Mouse (Mus musculus): Measurements from ENCODE around the gene Msh5. TPM values are rescaled to one million over a fixed set of nuclear protein-coding genes. Genes with fewer than 3 reads are reported as not detected.

The Msh5 gene
- polyA plus RNA-seq, 3 experiments from 2014 or later = 1.3 to 1.4 (median 1.4) TPM

DNA sequence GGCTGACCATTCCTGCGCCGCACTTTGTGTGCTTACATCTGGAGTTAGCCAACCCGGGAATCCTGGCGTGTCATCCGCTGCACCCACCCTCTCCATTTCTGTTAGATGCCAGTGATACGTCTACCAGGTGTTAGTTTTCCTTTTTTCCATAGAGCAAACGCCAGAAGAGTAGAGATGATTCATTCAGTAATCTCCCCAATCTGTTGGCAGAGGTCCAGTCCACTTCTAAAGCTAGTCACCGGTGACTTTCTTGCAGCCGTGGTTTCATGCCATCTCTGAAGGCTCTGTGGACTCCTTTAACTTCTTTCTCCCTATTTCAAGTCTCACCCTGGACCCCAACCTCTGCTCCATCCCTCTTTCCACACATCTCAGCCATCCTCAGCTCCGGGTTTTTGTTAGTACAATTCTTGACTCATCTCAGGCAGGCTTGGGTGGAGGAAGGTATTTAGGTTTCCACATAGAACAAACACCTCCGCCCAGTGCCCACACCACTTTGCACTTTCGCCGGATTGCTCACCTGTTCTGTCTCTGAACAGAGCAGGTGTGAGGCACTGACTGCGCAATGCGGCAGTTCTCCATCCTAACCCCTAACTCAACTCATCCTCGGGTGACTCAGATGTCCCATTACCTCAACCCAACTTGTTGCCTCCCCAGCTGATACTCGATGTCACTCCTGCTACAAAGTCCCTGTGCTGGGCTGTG lies 21.8 kb upstream of the Msh5 start:
- ATAC-seq = no peak

DNA sequence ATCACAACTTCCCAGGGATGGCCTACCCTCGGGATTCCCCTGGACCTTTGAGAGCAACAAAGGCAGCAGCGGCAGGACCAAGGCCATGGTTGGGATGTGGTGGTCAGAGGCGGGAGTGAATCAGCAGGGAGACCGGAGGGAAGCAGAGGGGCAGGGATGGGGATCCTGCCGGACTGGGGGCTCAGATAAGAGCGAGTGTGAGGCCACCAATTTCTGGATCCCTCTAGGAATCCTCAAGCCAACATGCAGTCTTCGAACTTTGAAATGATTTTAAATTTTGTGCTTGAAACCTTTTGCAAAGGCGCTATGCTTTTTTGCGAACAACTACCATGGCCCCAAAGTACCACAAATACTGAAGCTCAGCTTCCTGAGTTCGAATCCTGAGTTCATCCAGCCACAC lies 19.5 kb upstream of the Msh5 start, which contains the start of gene Mpig6b:
TSS of gene Mpig6b (minus strand) at position 101 of the 400 bp plus-strand sequence.
- ATAC-seq = no peak

DNA sequence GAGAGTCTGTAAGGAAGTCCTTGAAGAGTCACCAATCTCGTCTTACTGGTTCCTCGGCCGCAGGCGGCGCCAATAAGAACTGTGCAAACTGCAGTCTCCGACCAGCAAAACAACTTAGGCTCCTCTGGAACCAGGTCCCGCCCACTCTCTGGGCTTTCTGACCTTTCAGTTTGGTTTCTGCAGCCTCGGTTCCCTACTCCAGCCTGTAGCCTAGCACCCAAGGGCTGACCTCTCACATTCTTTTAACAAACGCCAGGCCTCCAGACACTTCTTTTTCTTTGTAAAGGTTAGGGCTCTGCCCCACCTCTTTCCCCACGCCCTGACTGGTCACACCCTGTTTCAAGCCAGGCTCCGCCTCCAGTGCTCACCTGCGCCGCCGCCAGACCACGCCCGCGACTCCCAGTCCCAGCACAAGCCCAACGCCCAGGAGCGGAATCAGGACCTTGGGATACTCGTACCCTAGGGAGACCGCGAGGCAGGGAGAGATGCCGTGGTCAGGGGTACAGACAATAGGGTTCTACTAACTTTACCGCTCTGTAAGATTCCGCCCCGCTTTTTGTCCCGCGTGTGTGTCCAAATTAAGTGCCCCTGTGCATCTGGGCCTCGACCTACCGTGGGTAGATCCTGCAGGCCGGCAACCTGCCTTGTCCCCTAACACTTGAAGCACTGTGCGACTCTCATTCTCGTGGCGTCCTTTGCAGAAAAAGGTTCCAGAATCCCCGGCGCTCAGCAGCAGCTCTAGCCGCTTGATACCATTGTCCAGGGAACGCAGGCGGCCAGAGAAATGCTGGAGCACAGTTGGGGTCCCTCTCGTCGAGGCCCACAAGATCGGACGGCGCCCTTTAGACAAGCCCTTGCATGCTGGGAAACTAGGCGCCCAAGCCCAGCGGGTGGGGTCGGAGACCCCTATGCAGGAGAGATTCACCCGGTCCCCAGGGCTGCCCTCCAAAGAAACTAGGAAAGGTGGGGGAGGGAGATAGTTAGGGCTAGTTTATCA lies 18.7 kb upstream of the Msh5 start, which contains the start of gene Ly6g6c:
TSS of gene Ly6g6c (plus strand) at position 438 of the 997 bp plus-strand sequence.
- ATAC-seq = no peak

DNA sequence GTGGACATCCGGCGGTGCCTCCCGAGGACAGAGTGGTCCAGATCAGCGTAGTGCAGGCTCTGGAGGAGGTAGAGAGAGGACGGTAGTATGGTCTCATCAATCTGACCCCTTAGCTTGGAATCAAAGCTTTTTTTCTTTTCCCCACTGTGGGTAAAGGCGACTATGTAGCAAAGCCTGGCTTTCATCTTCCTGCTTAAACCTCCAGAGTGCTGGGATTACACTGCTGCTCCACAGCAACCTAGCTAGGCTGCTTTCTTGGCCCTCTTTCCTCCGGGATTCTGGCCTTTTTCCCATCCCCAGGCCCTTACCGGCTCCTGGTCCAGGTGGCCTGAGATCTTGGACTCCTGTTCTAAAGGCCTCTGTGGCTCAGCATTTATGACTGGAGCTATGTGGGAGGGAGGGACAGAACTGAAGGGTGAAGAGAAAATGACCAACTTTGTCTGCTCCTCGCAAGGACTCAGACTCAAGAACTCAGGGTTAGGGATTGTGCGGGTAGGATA lies 17.9 kb upstream of the Msh5 start:
- no peak for ATAC-seq

DNA sequence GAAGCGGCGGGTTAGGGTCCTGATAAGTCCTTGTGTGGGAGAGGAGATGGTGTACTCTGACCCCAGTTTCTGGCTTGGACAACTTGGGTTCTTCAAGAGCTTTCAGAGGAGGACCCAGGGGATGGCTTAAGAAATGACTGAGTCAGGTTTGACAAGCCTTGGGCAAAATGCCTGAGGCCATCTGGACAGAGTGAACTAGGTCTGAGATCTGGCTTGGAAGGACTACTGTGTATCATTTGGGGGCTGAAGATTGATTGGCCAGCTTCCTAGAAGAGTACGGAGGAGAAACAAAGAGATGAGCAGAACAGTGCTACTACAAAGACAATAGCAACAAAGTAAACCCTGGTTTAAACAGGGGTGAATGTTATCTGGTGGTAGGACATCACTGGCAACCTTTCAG lies 16.9 kb upstream of the Msh5 start:
- no peak for ATAC-seq

DNA sequence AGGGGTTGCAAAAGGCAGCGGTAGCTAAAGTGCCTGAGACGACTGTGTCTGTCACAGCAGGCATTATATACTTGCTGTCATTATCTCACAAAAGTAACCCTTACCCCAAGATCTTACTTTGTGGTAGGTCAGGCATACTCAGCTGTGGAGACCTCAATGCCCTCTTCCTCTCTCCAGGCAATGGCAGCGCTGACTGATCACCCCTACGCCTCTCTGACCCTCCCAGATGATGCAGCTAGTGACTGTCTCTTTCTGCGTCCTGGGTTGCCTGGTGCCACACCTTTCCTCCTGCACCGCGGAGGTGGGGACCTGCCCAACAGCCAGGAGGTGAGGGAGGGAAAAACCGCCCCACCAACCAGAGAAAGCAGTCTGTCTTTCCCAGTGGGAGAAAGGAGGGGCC lies 14.8 kb upstream of the Msh5 start:
- no peak for ATAC-seq

DNA sequence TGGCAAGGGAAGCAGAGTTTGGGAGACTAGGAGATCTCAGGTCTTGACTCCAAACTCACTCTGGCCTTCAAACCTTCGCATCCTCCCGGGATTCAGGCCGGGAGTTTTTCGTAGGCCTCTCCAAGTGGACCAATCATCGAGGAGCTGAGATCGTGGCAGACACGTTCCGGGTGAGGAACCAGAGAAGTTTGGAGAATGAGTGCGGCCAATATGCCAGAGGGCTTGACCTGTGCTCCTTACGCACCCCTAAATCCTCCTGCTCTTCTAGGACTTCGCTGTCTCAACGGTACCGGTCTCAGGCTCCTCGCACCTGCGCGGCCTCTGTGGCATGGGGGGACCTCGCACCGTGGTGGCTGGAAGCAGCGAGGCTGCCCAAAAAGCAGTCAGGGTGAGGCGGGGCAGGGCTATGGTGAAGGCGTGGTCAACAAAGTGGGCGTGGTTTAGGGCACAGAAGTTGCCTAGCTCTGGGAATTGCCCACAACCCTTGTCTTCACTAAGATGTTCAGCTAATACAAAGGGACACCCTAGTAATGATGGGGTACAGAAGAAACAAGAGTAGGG lies 14.3 kb upstream of the Msh5 start:
- no peak for ATAC-seq

DNA sequence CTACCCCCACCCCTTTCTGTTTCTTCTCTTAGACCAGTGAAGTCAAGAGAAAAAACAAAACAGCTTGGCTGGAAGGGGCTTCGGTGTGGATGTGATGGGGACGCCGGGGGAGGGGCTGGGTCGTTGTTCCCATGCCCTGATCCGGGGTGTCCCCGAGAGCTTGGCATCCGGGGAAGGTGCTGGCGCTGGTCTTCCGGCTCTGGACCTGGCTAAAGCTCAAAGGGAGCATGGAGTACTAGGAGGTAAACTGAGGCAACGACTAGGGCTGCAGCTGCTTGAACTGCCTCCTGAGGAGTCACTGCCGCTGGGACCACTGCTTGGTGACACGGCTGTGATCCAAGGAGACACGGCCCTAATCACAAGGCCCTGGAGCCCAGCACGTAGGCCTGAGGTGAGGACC lies 13.5 kb upstream of the Msh5 start:
- no peak for ATAC-seq

DNA sequence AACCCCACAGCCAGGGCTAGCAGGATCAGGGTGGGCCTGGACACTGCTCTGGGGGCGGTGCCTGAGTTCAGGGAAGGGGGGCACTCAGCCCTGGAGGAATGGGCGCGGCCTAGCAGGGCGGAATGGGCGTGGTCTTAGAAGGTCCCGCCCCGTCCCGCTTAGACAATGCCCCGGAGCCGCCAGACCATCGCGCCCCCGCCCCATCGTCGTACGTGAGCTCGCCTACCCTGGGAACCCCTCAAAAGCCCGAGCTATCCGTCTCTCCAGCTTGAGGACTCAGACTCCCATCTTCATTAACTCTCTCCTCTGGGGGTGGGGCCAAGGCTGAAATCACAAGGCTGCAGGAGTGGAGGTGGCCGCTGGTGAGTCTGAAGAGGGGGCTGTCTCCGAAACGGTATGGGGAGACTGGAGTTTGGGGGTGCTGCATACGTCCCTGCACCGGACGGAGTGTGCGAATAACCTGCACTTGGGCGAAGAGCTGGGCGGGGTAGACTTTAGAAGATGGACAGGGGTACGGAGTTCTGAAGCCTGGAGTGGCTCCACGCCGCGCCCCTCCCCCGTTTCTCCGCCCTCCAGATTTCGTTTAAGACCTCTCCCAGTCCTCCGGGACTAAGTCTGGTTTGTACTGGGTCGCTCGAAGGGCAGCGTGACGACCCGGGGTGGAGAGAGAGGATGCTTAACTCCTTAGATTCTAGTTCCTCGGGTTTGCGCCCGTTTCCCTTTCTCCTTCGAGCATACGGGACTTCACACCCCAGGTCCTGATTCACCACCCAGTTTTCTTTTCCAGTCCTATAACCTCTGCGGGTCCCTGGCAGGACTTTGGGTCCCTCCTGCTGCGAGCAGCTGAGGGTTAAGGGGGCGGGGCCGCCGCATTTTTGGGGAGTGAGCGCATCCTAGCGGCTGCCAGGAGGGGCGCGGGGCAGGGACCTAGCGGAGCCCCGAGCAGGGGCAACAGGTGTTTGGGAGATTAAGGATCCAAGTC lies 12.7 kb upstream of the Msh5 start, which contains the start of gene Ddah2:
TSS of gene Ddah2 (plus strand) at position 125 of the 982 bp plus-strand sequence.
- peak; percentile 87 for ATAC-seq

DNA sequence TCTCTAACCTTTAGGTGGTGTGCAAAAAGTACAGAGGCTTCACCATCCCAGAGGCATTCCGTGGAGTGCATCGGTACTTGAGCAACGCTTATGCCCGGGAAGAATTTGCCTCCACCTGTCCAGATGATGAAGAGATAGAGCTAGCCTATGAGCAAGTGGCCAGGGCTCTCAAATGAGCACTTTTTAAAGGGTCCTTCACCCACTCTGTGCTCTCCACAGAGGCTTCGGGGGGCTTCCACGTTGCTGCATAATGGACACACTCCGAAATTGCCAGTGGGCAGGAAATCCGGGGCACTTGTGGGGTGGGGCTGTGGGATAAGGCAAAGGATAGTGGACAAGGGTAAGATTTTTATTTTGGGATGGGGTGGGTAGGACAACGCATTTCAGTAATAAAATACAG lies 11.8 kb upstream of the Msh5 start:
- ATAC-seq = no peak

DNA sequence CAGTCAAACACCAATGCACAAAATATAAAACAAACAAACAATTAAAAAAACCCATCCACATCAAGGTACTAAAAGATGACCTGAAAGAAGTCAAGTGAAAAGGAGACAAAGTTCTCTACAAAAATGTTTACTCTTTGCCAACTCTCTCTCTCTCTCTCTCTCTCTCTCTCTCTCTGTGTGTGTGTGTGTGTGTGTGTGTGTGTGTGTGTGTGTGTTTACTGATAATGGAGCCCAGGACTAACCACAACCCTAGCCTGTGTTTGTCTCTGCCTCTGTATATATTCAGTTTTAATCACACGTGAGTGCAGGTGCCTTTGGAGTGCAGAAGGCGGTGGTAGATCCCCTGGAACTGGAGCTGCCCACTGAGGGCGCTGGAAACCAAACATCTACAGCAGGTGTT lies 10.5 kb upstream of the Msh5 start:
- ATAC-seq = no peak

DNA sequence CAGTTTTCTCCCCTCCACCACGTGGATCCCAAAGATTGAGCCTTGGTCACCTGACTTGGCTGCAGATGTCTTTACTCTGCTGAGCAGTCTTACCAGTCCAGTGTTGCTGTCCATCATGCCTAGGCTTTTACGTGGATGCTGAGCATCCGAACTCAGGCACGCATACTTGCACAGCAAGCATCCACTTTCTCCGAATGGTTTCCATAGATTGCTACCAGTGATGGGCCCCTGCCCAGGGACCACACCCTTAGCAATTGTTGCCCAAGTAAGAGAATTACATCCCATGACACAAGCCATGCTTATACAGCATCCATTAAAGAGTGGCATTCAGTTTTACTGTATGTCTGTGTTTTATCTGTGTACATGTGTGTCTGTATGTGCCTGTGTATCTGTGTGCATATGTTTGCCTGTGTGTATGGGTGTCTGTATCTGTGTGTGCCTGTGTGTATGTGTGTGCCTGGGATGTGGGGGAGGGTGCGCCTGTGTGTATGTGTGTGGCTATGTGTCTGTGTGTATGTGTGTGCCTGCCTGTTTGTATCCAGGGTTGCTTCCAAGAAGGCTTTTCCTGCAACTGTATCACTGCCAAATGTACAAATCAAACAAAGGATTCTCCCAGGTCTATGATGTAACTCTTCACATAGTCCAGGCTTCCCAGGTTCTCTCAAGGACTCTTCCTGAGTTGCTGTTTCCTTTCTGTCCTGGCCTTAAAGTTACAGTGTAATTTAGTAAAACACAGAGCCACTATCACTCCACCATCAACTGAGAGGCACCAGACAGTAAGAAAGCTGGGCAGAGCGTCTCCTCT lies 9.3 kb upstream of the Msh5 start:
- ATAC-seq = no peak

DNA sequence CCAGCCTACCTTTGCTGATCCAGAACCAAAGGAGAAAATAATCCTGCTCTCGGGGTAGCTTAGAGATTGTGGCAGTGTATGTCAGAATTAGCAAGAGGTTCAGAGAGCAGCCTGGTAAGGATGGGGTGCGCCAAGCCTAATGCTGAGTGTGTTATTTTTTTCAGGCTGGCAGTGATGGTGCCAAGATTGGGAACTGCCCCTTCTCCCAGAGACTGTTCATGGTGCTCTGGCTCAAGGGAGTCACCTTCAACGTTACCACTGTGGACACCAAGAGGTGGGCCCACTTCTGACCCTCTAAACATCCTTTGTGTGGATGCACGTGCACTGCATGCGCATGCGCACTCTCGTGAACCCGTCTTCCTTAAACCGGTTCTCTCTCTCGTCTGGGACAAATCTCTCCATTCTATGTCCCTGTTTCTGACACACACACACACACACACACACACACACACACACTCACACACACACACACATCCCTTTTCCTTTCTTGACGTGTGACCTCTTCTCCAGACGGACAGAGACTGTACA lies 5.8 kb upstream of the Msh5 start:
- ATAC-seq = no peak

DNA sequence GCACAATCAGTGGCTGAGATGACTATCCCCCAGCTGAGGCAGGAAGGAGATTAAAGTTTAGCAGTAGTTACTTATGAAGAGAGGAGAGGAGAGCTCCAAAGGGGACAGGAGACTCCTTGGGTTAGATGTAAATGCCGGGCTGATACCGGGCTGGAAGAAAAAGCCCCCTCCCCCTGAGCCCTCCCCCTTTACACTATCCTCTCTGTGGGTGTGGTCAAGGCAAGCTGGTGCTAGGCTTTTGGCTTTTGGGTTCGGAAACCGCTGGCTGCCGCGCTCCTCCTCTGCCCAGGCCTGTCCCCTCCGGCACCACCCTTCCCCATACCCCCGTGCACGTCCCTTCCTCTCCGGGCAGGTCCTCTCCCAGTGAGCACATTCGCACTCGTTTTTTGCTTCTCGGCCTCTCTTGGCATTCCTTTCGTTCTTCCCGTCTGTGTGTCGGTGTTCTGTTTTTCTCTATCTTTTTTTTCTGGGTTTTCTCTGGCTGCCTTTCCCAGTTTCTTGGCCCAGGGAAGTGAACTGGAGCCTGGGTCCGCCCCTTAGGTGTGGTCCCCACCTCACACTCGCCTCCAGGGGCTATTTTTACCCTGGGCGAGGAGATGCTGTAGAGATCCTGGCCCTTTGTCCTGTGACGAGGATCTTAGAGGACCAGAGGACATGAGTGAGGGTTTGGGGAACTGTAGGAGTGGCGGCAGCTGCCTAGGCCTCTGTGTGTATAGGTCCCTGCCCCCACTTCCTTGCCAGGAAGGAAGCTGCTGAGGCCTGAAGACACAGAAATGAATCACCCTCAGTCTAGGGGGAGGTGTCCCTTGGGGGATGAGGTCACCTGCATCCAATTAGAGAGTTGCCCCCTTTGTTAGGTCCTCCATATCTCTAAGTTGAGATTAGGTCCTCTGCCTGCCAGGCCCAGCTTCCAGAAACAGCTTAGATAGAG lies 4.9 kb upstream of the Msh5 start:
- ATAC-seq = peak; percentile 82

DNA sequence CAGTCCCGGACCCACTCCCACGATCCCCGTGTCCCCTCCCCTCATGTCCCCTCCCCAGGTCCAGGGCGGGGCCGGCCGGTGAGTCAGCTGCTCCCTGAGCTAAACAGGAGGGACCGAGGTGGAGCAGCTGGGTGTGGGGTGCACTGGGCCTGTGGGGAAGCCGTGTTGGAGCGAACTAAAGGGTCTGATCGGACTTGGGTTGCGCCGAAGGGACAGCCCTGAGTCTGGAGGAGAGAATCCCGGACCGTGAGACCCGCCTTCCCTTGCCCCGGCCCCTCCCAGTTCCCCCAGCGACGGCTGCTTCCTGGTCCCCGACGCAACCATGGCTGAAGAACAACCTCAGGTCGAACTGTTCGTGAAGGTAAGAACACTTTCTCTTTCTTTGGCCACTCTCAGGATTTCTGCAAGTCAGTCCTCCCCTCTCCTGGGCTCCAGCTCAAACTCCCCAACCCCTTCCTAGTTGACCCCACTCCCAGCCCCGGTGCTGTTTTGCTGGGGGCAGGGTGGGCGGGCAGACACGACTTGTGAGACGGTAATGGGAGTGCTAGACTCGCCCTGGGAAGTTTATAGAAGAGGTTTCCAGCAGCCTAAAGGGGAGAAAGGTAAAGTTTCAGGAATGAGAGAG lies 3.7 kb upstream of the Msh5 start:
- ATAC-seq = no peak

DNA sequence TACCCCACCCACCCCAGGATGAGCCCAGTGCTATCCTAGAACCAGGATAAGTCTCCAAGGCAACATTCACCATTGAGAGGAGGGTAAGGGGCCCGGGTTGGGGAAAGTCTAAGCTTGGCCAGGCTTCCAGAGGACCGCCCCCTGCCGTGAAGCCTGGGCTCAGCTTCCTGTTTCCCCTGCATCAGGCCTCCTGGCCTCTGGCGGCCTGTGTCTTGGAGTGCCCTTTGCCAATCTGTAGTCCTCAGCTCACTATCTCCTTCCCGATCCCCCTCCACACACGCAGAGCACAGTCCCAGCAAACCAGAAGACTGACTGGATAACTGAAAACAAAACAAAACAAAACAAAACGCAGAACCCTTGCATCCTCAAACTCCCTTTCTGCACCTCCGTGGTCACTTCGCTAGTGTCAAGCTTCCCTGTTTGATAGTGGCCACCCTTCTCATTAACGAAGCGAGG lies 3.0 kb upstream of the Msh5 start, which contains the start of gene Clic1:
TSS of gene Clic1 (plus strand) at position 406 of the 456 bp plus-strand sequence.
- no peak for ATAC-seq

DNA sequence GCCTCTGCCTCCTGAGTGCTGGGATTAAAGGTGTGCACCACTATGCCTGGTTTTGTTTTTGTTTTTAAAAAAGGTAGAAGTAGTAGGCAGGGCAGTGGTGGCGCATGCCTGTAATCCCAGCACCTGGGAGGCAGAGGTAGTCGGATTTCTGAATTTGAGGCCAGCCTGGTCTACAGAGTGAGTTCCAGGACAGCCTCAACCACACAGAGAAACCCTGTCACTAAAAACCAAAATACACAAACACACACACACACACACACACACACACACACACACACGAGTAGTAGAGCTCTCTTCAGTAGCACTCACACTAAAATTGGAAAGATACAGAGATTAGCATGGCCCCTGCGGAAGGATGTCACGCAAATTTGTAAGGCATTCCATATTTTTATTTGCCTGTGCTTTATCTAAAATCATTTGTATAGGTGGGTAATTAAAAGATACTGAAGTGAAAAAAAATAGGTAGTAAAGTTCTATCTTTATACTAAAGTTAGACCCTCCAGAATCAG lies 2.4 kb upstream of the Msh5 start:
- no peak for ATAC-seq

DNA sequence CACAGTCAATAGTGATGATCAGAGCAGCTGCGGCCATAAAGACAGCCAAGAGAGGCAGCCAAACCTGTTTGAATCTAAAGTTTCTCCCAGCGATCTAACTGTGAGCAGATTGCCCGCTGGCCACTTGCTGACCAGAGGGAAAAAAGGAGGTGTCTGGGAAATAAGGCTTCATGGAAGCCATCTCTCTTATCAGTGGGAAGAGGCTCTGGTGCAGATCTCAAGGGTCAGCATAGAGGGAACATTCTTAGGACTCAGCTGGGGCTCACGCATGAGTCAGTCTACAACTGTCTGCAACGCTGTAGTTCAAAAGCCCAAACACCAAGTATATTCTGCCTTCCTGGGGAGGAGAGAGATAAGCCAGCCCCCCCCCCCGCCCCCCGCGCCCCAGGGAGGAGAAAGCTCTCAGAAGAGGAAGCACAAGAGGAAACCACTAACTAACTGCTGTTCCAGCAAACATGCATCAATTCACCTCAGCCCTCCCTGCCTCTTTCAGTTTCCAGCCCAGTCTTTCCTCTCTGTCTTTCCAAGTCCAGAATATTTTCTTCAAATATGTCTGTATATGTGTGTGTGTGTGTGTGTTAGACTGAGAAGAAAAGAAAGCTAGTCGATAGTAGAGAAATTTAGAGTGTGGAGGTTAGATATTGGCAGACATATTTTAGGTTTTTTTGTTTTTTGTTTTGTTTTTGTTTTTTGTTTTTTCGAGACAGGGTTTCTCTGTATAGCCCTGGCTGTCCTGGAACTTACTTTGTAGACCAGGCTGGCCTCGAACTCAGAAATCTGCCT lies 1.8 kb upstream of the Msh5 start:
- ATAC-seq = peak; percentile 18

Data from inflammation-experienced regulatory T-cells, adult 6 months (primary cell).